Mouse (Mus musculus): ENCODE results near the gene Hist1h4a. TPM values are rescaled to one million over a fixed set of nuclear protein-coding genes. Genes with fewer than 3 reads are reported as not detected.

Gene Hist1h4a
- 1.1 TPM in 1 of 2 replicates, not detected in the other for polyA plus RNA-seq (2014; fragmentation: Nextera tagmentation; extraction: Ambion mirVana)

DNA sequence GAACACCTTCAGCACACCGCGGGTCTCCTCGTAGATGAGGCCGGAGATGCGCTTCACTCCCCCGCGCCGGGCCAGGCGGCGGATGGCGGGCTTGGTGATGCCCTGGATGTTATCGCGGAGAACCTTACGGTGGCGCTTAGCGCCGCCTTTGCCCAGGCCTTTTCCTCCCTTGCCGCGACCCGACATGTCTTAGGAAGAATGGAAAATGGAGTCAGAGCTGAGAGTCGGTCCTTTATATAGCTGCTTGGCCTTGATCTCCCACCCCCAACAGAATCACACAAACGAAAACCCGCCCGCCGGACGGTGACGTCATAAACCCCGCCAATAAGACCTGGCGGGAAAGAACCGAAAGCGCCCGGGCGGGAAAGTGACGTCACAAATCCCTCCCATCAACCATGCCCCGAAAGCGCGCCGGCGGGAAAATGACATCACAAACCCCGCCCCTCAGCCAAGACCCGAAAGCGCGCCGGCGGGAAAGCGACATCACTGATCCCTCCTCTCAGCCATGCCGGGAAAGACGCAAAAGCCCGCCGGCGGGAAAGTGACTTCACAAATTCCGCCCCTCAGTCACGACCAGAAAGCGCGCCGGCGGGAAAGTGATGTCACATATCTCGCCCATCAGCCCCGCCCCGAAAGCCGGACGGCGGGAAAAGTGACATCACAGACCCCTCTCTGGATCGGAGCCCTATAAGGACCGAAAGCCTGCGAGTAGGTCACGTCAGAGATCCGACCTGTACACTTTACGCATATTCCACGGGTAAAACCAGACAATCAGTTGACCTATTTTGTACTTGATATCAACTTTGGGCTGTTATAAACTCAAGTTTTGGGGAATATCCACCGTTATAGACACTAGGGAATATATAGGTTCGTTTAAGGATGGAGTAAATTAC lies at the start of gene Hist1h4a:
Gene Hist1h4a, minus strand, starts transcription at position 259 of the 893 bp plus-strand sequence.
- H3K4me3 ChIP-seq (ENCODE audit: control insufficient read depth in 1 of 2, insufficient read depth in 1 of 2, low read depth in 1 of 2, low read length in 2 of 2), result peak within 1 kb of the TSS; percentile 43 to 55
- under 1% methylated on average over 61 of the region's 72 CpGs for WGBS
- peak within 1 kb of the TSS; percentile 77 for H3K9ac ChIP-seq (ENCODE audit: low read length)
- H3K4me2 ChIP-seq (ENCODE audit: low read length), result peak within 1 kb of the TSS; percentile 90
- peak; percentile 86 for ATAC-seq (ENCODE audit: insufficient number of reproducible peaks, insufficient read depth, low FRiP score, low read depth)
- H3K27ac ChIP-seq (replicated peaks in 1 of 2; ENCODE audit: control insufficient read depth in 1 of 2, insufficient read depth in 1 of 2, low read depth in 2 of 2, low read length in 2 of 2), result peak within 1 kb of the TSS; percentile 95
- peaks cover 8 to 26% of the 10 kb centered on the region in 2 experiments for H3K4me1 ChIP-seq (ENCODE audit: control insufficient read depth in 2 of 2, insufficient read depth in 2 of 2, low read length in 2 of 2)
- H3K27me3 ChIP-seq (ENCODE audit: control insufficient read depth, insufficient read depth, low read length), result no peaks in the 10 kb centered on the region
- no peaks in the 10 kb centered on the region for H3K9me3 ChIP-seq (ENCODE audit: control insufficient read depth, low read length)
- no peaks in the 10 kb centered on the region for H3K36me3 ChIP-seq (ENCODE audit: control insufficient read depth, insufficient read depth, low read length)

GRCm38 (mm10) chr13:23806422-23807052 lies 45.5 kb upstream of the Hist1h4a start, which contains the start of gene Slc17a2:
Gene Slc17a2, plus strand, starts transcription at chr13:23806993.
- no peaks in the 10 kb centered on the region for H3K4me1 ChIP-seq (ENCODE audit: control insufficient read depth in 2 of 2, insufficient read depth in 2 of 2, low read length in 2 of 2)
- 75% methylated on average over 15 of the region's 15 CpGs for WGBS
- no peak within 1 kb of the TSS for H3K4me3 ChIP-seq (ENCODE audit: control insufficient read depth in 1 of 2, insufficient read depth in 1 of 2, low read depth in 1 of 2, low read length in 2 of 2)
- no peak within 1 kb of the TSS for H3K9ac ChIP-seq (ENCODE audit: low read length)
- H3K27me3 ChIP-seq (ENCODE audit: control insufficient read depth, insufficient read depth, low read length), result no peaks in the 10 kb centered on the region
- no peaks in the 10 kb centered on the region for H3K9me3 ChIP-seq (ENCODE audit: control insufficient read depth, low read length)
- no peak for ATAC-seq (ENCODE audit: insufficient number of reproducible peaks, insufficient read depth, low FRiP score, low read depth)
- no peak within 1 kb of the TSS for H3K4me2 ChIP-seq (ENCODE audit: low read length)
- H3K27ac ChIP-seq (replicated peaks in 1 of 2; ENCODE audit: control insufficient read depth in 1 of 2, insufficient read depth in 1 of 2, low read depth in 2 of 2, low read length in 2 of 2), result no peak within 1 kb of the TSS
- H3K36me3 ChIP-seq (ENCODE audit: control insufficient read depth, insufficient read depth, low read length), result no peaks in the 10 kb centered on the region

DNA sequence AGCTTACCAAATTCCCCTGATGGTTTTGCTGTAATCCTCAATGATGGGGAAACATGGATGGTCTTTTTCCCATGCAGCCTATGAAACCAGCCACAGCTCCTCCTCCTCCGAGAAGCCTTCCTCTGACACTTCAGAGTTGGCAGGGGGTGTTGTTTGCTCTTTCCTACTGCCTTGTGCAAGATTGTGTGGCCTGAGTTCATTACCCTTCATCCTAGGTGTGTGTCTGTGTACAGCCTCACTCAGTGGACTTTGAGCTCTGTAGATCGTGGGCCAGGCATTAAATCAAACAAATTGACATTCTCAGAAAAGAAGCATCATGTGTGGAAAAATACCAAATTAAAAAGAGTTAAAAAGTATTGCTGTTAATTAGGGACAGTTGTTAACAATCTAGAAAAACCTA lies 43.5 kb upstream of the Hist1h4a start:
- 84% methylated on average over 2 of the region's 2 CpGs for WGBS
- H3K4me2 ChIP-seq (ENCODE audit: low read length), result no peak overlapping the region
- no peak overlapping the region for H3K4me3 ChIP-seq (ENCODE audit: control insufficient read depth in 1 of 2, insufficient read depth in 1 of 2, low read depth in 1 of 2, low read length in 2 of 2)
- H3K9me3 ChIP-seq (ENCODE audit: control insufficient read depth, low read length), result no peaks in the 10 kb centered on the region
- H3K9ac ChIP-seq (ENCODE audit: low read length), result no peak overlapping the region
- H3K36me3 ChIP-seq (ENCODE audit: control insufficient read depth, insufficient read depth, low read length), result no peaks in the 10 kb centered on the region
- H3K27ac ChIP-seq (replicated peaks in 1 of 2; ENCODE audit: control insufficient read depth in 1 of 2, insufficient read depth in 1 of 2, low read depth in 2 of 2, low read length in 2 of 2), result no peak overlapping the region
- no peak for ATAC-seq (ENCODE audit: insufficient number of reproducible peaks, insufficient read depth, low FRiP score, low read depth)
- H3K27me3 ChIP-seq (ENCODE audit: control insufficient read depth, insufficient read depth, low read length), result no peaks in the 10 kb centered on the region
- H3K4me1 ChIP-seq (ENCODE audit: control insufficient read depth in 2 of 2, insufficient read depth in 2 of 2, low read length in 2 of 2), result no peaks in the 10 kb centered on the region

GRCm38 (mm10) chr13:23799405-23799804 lies 38.4 kb upstream of the Hist1h4a start:
- no peak for ATAC-seq (ENCODE audit: insufficient number of reproducible peaks, insufficient read depth, low FRiP score, low read depth)
- WGBS, result 80% methylated on average over 5 of the region's 5 CpGs
- Histone ChIP-seq H3K4me1 (ENCODE audit: control insufficient read depth in 2 of 2, insufficient read depth in 2 of 2, low read length in 2 of 2) (no peaks in the 10 kb centered on the region), H3K4me2 (ENCODE audit: low read length) (no peak overlapping the region), H3K27me3 (ENCODE audit: control insufficient read depth, insufficient read depth, low read length) (no peaks in the 10 kb centered on the region), H3K27ac (replicated peaks in 1 of 2; ENCODE audit: control insufficient read depth in 1 of 2, insufficient read depth in 1 of 2, low read depth in 2 of 2, low read length in 2 of 2) (no peak overlapping the region), H3K9me3 (ENCODE audit: control insufficient read depth, low read length) (no peaks in the 10 kb centered on the region), H3K9ac (ENCODE audit: low read length) (no peak overlapping the region), H3K36me3 (ENCODE audit: control insufficient read depth, insufficient read depth, low read length) (no peaks in the 10 kb centered on the region), H3K4me3 (ENCODE audit: control insufficient read depth in 1 of 2, insufficient read depth in 1 of 2, low read depth in 1 of 2, low read length in 2 of 2) (no peak overlapping the region)

DNA sequence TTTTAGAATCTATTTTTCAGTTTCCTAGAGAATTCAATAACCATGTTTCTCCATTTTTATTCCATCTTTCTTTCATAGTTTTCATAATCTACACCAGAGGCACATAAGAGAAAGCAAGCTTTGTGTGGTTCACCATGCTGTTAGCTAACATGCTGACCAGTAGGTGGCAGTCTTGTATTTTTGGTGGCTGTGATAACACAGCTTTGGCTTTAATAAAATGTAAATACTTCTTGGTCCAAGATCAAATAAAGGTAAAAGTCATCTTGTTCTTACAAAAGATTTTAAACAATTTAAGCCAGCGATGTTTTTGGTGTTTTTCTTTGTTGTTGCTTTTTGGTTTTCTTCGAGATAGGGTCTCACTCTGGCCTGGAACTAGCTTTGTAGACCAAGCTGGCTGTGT lies 31.5 kb upstream of the Hist1h4a start:
- ATAC-seq (ENCODE audit: insufficient number of reproducible peaks, insufficient read depth, low FRiP score, low read depth), result no peak
- H3K9ac ChIP-seq (ENCODE audit: low read length), result no peak overlapping the region
- no peaks in the 10 kb centered on the region for H3K4me1 ChIP-seq (ENCODE audit: control insufficient read depth in 2 of 2, insufficient read depth in 2 of 2, low read length in 2 of 2)
- H3K4me3 ChIP-seq (ENCODE audit: control insufficient read depth in 1 of 2, insufficient read depth in 1 of 2, low read depth in 1 of 2, low read length in 2 of 2), result no peak overlapping the region
- H3K4me2 ChIP-seq (ENCODE audit: low read length), result no peak overlapping the region
- 29% methylated on average over 2 of the region's 2 CpGs for WGBS
- H3K27ac ChIP-seq (replicated peaks in 1 of 2; ENCODE audit: control insufficient read depth in 1 of 2, insufficient read depth in 1 of 2, low read depth in 2 of 2, low read length in 2 of 2), result no peak overlapping the region
- H3K9me3 ChIP-seq (ENCODE audit: control insufficient read depth, low read length), result no peaks in the 10 kb centered on the region
- H3K36me3 ChIP-seq (ENCODE audit: control insufficient read depth, insufficient read depth, low read length), result no peaks in the 10 kb centered on the region
- no peaks in the 10 kb centered on the region for H3K27me3 ChIP-seq (ENCODE audit: control insufficient read depth, insufficient read depth, low read length)

GRCm38 (mm10) chr13:23779025-23779424 lies 18.0 kb upstream of the Hist1h4a start:
- no peaks in the 10 kb centered on the region for H3K9me3 ChIP-seq (ENCODE audit: control insufficient read depth, low read length)
- H3K4me2 ChIP-seq (ENCODE audit: low read length), result no peak overlapping the region
- ATAC-seq (ENCODE audit: insufficient number of reproducible peaks, insufficient read depth, low FRiP score, low read depth), result no peak
- WGBS, result 47% methylated on average over 4 of the region's 4 CpGs
- H3K4me1 ChIP-seq (ENCODE audit: control insufficient read depth in 2 of 2, insufficient read depth in 2 of 2, low read length in 2 of 2), result 0 out of 4 replicates have a peak, but pooled peaks cover 0 to 3% of the 10 kb centered on the region in 2 experiments
- H3K4me3 ChIP-seq (ENCODE audit: control insufficient read depth in 1 of 2, insufficient read depth in 1 of 2, low read depth in 1 of 2, low read length in 2 of 2), result no peak overlapping the region
- no peak overlapping the region for H3K9ac ChIP-seq (ENCODE audit: low read length)
- H3K27me3 ChIP-seq (ENCODE audit: control insufficient read depth, insufficient read depth, low read length), result no peaks in the 10 kb centered on the region
- no peak overlapping the region for H3K27ac ChIP-seq (replicated peaks in 1 of 2; ENCODE audit: control insufficient read depth in 1 of 2, insufficient read depth in 1 of 2, low read depth in 2 of 2, low read length in 2 of 2)
- no peaks in the 10 kb centered on the region for H3K36me3 ChIP-seq (ENCODE audit: control insufficient read depth, insufficient read depth, low read length)

- H3K4me2 ChIP-seq (ENCODE audit: low read length), result no peak overlapping the region
- peaks cover 0 to 5% of the 10 kb centered on the region in 2 experiments; a peak in 1 of 4 replicates for H3K4me1 ChIP-seq (ENCODE audit: control insufficient read depth in 2 of 2, insufficient read depth in 2 of 2, low read length in 2 of 2)
- H3K36me3 ChIP-seq (ENCODE audit: control insufficient read depth, insufficient read depth, low read length), result no peaks in the 10 kb centered on the region
- ATAC-seq (ENCODE audit: insufficient number of reproducible peaks, insufficient read depth, low FRiP score, low read depth), result no peak
- no peak overlapping the region for H3K9ac ChIP-seq (ENCODE audit: low read length)
- WGBS, result 91% methylated on average over 7 of the region's 7 CpGs
- no peaks in the 10 kb centered on the region for H3K27me3 ChIP-seq (ENCODE audit: control insufficient read depth, insufficient read depth, low read length)
- no peak overlapping the region for H3K27ac ChIP-seq (replicated peaks in 1 of 2; ENCODE audit: control insufficient read depth in 1 of 2, insufficient read depth in 1 of 2, low read depth in 2 of 2, low read length in 2 of 2)
- H3K9me3 ChIP-seq (ENCODE audit: control insufficient read depth, low read length), result no peaks in the 10 kb centered on the region
- H3K4me3 ChIP-seq (ENCODE audit: control insufficient read depth in 1 of 2, insufficient read depth in 1 of 2, low read depth in 1 of 2, low read length in 2 of 2), result no peak overlapping the region
Measured at GRCm38 (mm10) chr13:23778339-23778738, 17.3 kb upstream of the Hist1h4a start.

Measured in heart, embryonic 14.5 days (tissue).